Mouse (Mus musculus) E14TG2a.4 (cell line): ENCODE measurements around the gene Zic1.

Experiments
- H3K27me3 ChIP-seq: 2 replicates; pipeline ENCODE4 v1.6.1; 2014; ENCODE audit warnings: low read length, control low read depth; ENCODE audit not compliant: insufficient read depth
- H3K36me3 ChIP-seq: 2 replicates; pipeline ENCODE4 v1.6.1; 2014; ENCODE audit warnings: low read length, control low read depth; ENCODE audit not compliant: insufficient read depth
- H3K4me1 ChIP-seq: replicated peaks from 2 replicates; pipeline ENCODE4 v1.6.1; 2014; ENCODE audit warnings: low read depth, low read length, control low read depth
- H3K4me3 ChIP-seq: replicated peaks from 2 replicates; pipeline ENCODE4 v1.5.1; 2014; ENCODE audit warnings: mild to moderate bottlenecking, low read length
- H3K9me3 ChIP-seq: 2 replicates; pipeline ENCODE4 v1.6.1; 2014; ENCODE audit warnings: low read length, control low read depth
- CTCF ChIP-seq: conservative IDR thresholded peaks from 2 replicates; pipeline ENCODE4 v1.5.1; 2014; ENCODE audit warnings: low read length
- NANOG ChIP-seq: IDR thresholded peaks from 2 replicates; pipeline ENCODE4 v1.6.1; 2014; ENCODE audit warnings: borderline replicate concordance, low read length, mixed read lengths
- POU5F1 ChIP-seq: IDR thresholded peaks from 2 replicates; pipeline ENCODE4 v1.6.1; 2014; ENCODE audit warnings: low read length, borderline replicate concordance

Zic1 gene

GRCm38 (mm10) chr9:91365664-91366063, at the start of gene Zic1:
Gene Zic1 (minus strand): TSS chr9:91365810.
- TF ChIP-seq NANOG: no peak
- TF ChIP-seq POU5F1: no peak
- TF ChIP-seq CTCF: no peak
- peaks cover 90% of the 10 kb centered on the region for H3K27me3 ChIP-seq
- no peaks in the 10 kb centered on the region for H3K36me3 ChIP-seq
- peak within 1 kb of the TSS; percentile 62 for H3K4me3 ChIP-seq
- H3K9me3 ChIP-seq: no peaks in the 10 kb centered on the region
- H3K4me1 ChIP-seq: peaks cover 45% of the 10 kb centered on the region

GRCm38 (mm10) chr9:91414007-91414661, 48.5 kb upstream of the Zic1 start:
- Histone ChIP-seq H3K27me3 (peaks cover 36% of the 10 kb centered on the region), H3K4me3 (no peak overlapping the region), H3K36me3 (no peaks in the 10 kb centered on the region), H3K4me1 (peaks cover 13% of the 10 kb centered on the region), H3K9me3 (no peaks in the 10 kb centered on the region)
- TF ChIP-seq NANOG: no peak

- TF ChIP-seq POU5F1 (no peak), CTCF (no peak), NANOG (no peak)
- Histone ChIP-seq H3K4me3 (no peak overlapping the region), H3K9me3 (no peaks in the 10 kb centered on the region), H3K36me3 (no peaks in the 10 kb centered on the region), H3K27me3 (peaks cover 49% of the 10 kb centered on the region), H3K4me1 (peaks cover 27% of the 10 kb centered on the region)
Measured at GRCm38 (mm10) chr9:91409771-91410170, 44.2 kb upstream of the Zic1 start.

GRCm38 (mm10) chr9:91406258-91406763, 40.7 kb upstream of the Zic1 start:
- H3K36me3 ChIP-seq: no peaks in the 10 kb centered on the region
- H3K4me3 ChIP-seq: peak overlapping the region; percentile 17; the same call in 1 of the 2 replicates
- H3K4me1 ChIP-seq: peaks cover 27% of the 10 kb centered on the region
- H3K9me3 ChIP-seq: no peaks in the 10 kb centered on the region
- peaks cover 77% of the 10 kb centered on the region for H3K27me3 ChIP-seq
- TF ChIP-seq CTCF: no peak

GRCm38 (mm10) chr9:91405753-91406178, 40.2 kb upstream of the Zic1 start:
- Histone ChIP-seq H3K36me3 (no peaks in the 10 kb centered on the region), H3K4me1 (peaks cover 27% of the 10 kb centered on the region), H3K9me3 (no peaks in the 10 kb centered on the region), H3K4me3 (peak overlapping the region; percentile 17; the same call in 1 of the 2 replicates), H3K27me3 (peaks cover 82% of the 10 kb centered on the region)
- TF ChIP-seq CTCF: no peak
- TF ChIP-seq POU5F1: no peak
- TF ChIP-seq NANOG: no peak

GRCm38 (mm10) chr9:91404905-91405752, 39.5 kb upstream of the Zic1 start:
- H3K27me3 ChIP-seq: peaks cover 81% of the 10 kb centered on the region
- TF ChIP-seq CTCF (no peak), NANOG (no peak), POU5F1 (no peak)
- no peaks in the 10 kb centered on the region for H3K9me3 ChIP-seq
- H3K4me1 ChIP-seq: peaks cover 24% of the 10 kb centered on the region
- 0 out of 2 replicates have a peak overlapping the region, but pooled peaks have one; percentile 17 for H3K4me3 ChIP-seq
- H3K36me3 ChIP-seq: no peaks in the 10 kb centered on the region

GRCm38 (mm10) chr9:91404229-91404628, 38.6 kb upstream of the Zic1 start:
- Histone ChIP-seq H3K27me3 (peaks cover 78% of the 10 kb centered on the region), H3K36me3 (no peaks in the 10 kb centered on the region), H3K4me1 (peaks cover 17% of the 10 kb centered on the region), H3K4me3 (no peak overlapping the region), H3K9me3 (no peaks in the 10 kb centered on the region)
- TF ChIP-seq POU5F1: no peak
- TF ChIP-seq NANOG: no peak
- no peak for TF ChIP-seq CTCF

- TF ChIP-seq POU5F1 (no peak), NANOG (no peak), CTCF (no peak)
- H3K27me3 ChIP-seq: peaks cover 76% of the 10 kb centered on the region
- H3K9me3 ChIP-seq: no peaks in the 10 kb centered on the region
- H3K36me3 ChIP-seq: no peaks in the 10 kb centered on the region
- no peak overlapping the region for H3K4me3 ChIP-seq
- H3K4me1 ChIP-seq: peaks cover 17% of the 10 kb centered on the region
Measured at GRCm38 (mm10) chr9:91401471-91401870, 35.9 kb upstream of the Zic1 start.
